Mouse (Mus musculus): Measurements from ENCODE around the gene Ufsp1.

Gene Ufsp1

DNA sequence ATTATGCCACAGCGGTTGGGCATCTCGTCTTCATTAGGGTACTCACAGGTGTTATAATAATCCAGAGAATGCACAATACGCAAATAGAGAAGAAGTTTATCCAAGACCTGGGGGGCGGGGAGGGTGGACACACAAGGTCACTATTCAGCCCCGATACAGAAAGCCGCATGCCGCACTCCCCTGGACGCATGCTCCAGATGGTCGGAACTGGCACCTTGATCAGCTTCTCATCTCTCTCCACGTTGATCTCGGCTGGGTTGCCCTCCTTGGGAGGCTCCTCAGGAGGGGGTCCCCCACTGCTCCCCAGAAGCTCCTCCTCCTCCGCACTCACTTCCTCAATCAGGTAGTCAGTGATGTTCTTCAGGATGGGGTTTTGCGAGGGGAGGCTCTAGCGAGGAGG, 2.7 kb downstream of the Ufsp1 start:
- DNase-seq, result no peak

DNA sequence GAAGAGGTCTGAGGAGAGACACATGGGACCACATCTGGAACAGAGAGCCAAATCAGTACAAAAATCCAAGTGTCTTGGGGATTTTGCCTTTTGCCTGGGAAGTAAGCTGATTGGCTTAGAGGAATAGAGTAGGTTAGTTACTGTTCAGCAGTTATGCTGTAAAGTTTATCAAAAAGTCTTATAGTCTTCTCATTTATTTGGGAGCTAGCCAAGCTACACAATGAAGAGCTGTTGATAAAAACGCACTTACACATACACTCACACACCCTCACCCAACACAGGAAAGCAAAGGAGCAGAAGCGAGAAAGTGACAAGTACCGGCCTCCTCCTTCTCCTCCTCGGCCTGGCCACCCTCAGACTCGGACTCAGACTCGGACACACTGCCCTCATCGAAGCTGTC, 4.8 kb downstream of the Ufsp1 start:
- DNase-seq, result no peak

DNA sequence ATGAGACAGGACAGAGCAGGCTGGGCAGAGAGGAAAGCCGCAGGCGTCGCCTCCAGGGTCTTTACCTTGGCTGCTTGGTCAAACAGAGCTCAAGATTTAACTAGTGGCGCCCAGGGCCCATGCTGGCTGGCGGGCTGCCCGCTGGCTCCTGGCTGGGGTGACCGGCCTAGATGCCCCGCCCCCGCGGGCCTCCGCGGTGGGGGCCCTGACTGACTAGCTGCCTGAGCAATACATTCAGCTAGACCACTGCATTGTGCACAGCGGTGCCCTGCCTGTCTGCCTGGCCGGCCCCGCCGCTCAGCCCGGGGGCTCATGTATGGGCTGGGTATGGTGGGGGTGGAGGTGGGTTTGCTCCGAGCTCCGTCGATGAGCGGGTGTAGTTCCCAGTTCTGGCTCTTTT, 6.8 kb downstream of the Ufsp1 start:
- no peak for DNase-seq

DNA sequence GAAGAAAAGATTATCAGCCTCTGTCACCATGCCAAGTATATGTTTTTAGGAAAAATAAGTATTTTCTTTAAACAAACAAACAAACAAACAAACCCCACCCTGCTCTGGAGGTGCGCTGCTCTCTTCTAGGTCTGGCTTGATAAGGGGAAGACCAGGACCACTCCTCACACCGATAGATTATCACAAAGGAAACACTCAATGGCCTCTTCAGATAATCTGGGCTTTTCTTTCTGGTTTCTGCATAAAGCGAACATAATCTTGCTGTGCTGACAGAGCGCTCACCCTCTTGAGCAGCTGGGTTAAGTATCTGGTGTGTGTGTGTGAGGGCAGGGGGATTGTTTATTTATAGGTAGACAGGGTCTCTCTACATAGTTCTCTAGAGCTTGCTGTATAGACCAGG, 9.2 kb downstream of the Ufsp1 start:
- no peak for DNase-seq

DNA sequence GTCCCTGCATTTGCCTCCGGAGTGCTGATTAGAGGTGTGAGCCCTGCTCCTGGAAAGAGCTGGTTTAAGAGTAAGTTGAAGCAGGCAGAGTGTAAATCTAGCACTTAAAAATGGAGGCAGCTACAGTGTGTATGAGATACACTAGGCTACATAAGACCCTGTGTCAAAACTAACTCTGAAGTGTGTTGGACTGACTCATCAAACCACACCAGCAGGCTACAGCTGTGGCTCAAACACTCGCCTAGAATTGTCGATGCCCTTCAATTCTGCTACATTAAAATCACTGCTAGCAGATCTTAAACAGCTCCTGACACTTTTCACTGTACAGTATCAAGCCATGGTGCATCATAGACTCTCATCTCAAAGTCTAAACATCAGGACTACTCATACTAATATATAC, 9.7 kb downstream of the Ufsp1 start:
- DNase-seq, result no peak

DNA sequence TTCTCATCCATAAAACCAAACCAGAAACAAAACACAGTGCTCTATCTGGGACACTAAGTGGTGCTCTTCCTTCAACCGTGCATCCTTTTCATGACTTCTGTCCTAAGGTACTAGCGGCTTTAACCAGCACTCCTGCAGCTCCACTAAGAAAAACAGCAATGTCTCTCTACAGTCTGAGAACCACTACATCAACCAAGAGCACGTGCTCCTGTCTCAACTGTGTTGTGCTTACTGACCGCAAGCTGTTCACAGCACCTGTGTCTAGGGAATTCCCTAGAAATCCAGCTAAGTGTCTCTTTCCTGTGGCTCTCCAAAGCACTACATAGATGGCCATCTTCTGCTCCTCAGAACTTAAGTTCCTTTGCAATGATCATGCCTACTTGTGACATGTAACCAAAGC, 10.4 kb downstream of the Ufsp1 start:
- no peak for DNase-seq

DNA sequence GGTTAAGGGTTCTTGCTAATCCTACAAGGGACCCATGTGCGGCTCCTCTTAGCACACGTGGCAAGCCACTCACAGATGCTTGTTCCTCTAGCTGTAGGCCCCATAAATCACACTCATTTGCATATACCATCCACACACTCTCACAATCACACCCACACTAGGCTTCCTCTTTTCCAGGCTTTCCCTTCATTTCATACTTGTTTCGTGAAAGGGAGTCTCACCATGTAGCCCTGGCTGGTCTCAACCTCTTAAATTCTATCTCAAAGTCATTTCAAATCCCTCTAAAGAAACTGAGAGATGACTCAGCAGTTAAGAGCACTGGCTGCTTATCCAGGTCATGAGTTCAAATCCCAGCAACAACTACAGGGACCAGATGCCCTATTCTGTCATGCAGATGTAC, 11.4 kb downstream of the Ufsp1 start:
- DNase-seq, result no peak

DNA sequence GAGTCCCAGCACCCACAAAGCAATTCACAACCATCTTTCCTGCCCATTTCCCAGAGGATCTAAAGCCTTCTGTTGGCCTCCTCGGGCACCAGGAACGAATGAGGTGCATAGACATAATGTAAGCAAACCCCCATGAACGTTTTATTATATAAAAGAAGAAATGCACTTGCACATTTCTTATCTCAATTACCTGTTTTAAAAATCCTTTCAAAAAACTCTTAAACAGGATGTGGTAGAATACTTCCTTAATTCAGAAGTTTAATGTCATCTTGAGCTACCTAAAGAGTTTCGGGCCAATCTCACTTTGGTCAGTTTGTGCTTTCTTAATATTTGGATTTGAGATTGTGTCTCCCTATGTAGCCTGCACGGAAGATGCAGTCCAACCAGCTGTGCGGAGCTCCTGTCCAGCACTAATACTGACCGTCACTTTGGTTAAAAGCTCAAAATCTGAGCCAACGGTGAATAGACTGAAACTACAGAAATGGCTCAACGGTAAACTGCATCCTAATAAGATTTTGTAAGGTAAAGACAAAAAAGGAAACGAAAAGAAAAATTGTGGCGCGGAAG, 12.1 kb downstream of the Ufsp1 start:
- no peak for DNase-seq

DNA sequence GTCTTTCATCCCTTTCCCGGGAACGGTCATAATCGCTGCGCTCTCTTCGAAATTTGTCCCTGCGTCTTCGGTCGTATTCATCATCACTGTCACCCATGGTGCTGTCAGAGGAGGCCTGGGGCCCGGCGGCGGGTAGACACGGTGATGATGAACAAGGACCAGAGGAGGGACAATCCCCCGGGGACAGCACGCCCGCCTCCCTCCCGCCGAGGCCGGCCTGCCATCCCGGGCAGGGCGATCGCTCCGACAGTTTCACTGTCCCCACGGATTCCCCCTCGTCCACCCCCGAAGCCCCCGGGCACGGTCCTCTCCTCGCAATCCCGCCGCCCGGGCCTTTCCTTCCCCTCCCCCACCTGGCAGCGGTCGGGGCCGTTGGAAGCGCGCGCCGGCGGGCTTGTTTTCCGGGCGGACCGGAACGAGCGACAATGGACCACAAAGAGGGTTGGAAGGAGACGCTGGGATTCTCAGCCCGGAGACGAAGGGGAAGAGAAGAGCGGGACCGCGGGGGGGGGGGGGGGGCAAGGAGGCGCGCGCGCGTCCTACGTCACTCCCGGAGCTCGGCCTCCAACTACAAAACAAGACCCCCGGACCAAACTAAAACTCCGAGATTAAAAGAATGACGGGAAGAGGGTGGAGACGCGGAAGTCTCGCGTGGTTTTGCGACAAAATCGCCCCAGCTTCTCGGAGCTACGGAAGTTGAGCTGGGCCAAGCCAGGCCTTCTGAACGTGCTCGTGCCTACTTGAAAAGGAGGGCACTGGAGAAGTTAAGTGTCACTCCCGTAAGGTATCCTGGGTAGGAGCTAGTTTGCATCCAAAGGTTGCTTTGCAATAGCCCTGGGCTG, 12.9 kb downstream of the Ufsp1 start, which contains the start of gene Srrt:
Gene Srrt (minus strand): TSS at position 604 of the 842 bp plus-strand sequence.
- DNase-seq, result peak; percentile 91

DNA sequence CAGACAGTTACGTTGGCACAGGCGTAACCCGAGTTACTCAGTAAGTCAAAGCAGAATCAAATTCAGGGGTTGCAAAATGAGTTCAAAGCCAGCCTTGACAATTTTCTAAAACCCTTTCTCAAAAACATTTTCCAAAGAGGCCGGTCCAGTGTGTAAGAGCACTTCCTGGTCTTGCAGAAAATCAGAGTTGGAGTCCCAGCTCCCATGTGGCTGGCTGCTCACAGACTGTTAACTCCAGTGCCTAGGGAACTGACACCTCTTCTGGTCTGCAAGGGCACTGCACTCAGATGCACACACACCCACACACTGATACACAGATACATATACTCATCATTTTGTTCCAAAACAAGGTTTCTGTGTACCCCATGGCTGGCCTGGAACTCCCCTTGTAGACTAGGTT, 13.9 kb downstream of the Ufsp1 start:
- DNase-seq, result no peak

DNA sequence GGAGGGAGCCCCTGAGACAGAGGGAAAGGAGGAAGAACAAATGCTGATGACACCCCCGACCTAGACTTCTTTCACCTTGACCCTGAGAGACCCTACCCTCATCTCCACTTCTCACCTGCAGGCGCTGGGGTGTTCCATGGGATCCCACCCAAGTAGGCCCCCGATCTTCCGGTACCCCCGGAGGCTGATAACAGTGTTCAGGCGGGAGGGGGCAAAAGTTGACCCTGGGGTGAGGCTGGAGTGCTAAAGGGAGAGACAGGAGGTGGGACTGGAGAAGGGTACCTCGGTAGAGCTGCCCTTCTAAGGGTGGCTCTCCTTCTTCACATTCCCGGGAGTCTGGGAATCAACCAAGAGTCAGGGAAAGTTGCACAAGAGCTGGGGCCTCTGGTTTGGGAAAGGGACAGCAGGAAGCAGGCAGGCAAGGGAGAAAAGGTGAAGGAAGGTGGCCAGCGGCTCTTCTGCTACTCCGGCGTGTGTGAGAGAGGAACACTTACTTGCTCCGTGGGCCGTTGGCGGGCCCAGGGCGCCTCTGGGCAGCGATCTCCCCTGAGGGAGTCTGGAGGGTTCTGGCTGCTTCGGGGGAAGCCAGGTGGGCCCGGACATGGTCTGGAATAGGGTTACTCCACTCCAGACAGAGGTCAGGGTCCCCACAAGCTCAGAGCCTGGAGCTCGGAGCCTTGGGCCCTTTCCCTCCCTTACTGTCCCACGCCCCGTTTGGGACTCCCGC, 19.2 kb downstream of the Ufsp1 start:
- peak; percentile 40 for DNase-seq

DNA sequence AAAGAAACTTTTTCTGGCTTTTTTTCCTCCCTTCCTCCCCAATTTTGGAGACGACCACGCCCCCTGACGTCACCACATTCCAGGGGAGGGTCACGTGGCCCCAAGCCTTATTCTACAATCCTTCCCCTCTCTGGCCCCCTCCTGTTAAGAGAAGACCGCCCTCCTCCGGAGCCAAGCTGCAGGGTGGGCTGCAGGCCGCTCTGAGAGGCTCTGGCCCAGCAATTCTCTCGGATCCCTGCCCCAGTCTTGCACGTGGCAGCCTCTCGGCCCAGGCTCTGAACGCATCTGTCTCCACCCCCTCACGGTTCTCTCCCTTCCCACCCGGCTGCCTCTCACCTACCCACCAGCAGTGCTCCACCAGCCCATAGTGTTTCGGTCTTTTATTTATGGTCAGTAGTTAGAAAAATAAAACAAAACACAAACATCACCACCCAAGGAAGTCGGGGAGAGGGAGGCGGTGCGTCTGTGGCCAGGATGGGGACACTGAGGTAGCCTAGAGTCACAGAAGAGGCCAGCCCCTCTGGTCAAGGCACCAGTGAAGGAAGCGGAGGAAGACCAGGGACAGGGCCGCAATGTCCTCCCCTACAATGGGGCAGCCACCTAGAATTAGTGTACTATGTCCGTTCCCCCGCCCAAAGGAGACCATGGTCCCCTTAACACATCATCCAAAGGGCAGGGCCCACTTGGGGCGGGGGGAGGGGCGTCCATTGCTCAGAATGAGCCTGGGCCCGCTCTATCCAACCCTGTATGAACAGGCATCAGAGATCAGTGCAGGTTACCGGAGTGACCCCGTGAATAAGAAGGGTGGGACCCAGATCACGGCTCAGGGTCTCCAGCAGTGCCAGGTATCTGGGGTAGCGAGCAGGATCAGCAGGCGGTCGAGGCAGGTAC, 20.0 kb downstream of the Ufsp1 start, which contains the start of gene Trip6:
Gene Trip6 (minus strand): TSS at position 212 of the 891 bp plus-strand sequence.
- DNase-seq, result peak; percentile 89

DNA sequence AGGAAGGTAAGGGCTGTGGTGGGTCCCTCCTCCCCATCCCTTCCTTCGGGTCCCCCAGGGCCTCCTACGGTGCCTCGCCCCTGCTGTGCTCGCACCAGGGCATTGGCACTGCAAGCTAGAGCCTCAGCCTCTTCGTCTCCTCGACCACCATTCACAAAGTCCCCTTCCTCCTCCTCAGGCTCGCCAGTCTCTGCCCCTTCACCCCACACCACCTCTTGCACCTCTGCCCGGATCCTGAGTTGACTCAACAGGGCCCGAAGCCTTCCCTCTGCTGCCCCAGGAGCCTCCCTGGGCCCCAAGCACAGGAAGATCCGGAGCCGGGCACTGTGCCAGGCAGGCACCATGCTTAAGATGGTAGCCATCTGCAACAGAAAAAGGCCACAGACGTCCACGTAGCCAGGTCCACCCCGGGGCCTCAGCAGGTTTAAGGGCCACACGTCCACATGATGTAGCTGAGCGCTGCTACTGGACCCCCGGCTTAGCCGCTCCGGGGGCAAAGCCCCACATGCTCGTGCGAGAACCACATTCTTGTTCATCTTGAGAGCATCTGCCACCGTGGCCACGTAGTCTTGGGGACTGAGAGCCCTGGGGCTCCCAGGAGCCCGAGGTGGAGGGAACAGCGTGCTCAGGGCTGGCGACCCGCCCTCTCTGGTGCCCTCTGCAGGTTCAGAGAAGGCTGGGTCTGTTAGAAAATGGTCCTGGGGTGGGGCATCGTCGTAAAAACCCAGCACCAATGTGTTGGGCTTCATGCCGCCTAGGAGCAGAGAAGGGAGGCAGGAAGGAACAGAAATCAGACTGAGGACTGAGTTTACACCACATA, 20.9 kb downstream of the Ufsp1 start:
- DNase-seq, result peak; percentile 63

DNA sequence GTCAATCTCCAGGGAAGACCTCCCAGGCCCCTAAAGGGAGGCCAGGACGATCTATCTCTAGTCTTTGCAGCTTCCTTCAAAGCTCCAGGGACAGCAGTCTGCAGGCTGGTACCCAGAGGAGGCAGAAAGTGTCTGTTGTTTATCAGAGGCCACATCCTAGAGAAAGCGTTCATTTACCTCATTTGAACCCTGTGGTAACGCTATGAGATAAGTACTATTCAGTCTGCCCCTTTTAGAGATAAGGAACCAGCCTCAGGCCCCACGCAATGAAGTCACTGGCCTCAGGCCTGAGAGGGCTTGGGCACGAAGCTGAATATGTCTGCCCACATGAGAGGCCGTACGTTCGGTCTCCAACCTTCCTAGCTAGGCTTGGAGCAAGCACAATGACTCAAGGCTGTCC, 22.9 kb downstream of the Ufsp1 start:
- no peak for DNase-seq

DNA sequence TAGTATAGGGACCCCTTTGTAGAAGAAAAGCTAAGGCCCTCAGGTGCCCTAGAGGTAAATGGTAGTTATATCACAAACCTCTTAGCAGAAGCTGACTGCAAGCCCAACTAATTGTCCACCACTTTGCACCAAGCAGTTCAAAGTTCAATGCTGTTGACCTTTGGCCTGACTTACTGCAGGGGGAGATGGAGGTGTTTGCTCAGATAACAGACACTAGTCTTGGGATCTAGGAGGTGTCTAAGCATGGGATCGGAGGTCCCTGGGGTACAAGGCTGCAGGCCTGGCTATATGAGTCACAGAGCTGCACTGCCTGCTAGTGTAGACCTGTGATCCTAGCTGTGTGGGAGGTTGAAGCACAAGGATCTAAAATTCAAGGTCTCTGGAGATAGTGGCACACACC, 24.1 kb downstream of the Ufsp1 start:
- DNase-seq, result no peak

DNA sequence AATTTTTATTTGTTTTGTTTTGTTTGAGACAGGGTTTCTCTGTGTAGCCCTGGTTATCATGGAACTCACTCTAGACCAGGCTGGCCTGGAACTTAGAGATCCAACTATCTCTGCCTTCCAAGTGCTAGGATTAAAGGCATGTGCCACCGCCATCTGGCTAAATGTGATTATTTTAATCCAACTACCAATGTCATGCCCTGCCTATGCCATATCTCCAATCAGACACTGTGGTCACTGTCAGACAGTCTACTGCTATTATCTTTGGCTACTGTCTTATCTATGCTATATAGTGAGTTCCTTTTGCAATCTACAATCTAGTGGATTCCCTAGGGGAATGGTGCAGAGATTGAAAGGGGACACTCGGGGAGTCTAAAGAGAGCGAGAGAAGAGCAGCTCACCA, 26.6 kb downstream of the Ufsp1 start:
- DNase-seq, result no peak

DNA sequence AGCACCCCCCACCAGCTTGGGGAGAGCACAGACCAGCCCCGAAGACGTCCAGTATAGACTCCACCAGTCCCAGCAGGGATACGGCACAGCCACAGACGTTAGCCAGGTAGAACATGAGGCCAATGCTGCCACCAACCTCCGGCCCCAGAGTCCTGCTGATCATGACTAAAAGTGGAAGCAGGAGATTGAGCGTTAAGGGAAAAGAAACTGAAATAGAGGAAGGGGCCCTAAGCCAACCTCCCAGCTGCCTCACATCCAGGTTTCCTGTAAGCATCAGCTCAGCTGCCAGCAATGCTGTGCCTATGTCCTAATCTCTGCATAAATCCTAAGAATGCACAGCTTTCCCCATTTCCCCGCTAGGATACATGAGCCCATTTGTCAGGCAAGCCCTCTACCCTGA, 36.5 kb downstream of the Ufsp1 start:
- DNase-seq, result no peak

DNA sequence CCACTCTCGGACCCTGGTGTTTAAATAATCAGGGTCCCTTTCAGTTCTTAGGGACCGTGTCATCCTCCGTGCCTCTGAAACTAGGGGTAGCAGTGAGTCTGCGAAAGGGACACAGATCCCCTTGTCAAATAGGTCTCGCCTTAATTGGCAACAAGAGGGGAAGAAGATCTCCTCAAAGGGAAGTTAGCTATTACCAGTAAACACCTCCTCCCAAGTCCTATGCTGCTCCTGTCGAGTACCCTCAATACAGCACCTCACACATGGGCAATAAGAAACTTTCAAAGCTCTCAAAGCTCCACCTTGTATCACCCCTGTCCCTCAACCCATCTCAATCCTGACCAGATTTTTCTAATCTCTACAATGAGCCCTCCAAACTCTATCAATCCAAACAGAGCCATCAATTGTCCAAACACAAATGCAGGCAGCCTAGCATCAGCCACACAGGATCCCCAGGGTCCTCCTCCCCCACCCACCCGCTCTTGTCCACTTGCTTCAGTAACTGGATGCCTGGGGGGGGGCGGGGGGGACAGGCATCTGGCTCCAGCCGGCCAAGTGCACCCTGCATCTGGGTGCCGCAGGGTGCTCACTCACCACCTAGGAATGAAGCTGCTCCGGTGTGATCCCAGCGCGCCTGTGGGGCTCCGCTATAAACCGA, 38.6 kb downstream of the Ufsp1 start:
- DNase-seq, result no peak

DNA sequence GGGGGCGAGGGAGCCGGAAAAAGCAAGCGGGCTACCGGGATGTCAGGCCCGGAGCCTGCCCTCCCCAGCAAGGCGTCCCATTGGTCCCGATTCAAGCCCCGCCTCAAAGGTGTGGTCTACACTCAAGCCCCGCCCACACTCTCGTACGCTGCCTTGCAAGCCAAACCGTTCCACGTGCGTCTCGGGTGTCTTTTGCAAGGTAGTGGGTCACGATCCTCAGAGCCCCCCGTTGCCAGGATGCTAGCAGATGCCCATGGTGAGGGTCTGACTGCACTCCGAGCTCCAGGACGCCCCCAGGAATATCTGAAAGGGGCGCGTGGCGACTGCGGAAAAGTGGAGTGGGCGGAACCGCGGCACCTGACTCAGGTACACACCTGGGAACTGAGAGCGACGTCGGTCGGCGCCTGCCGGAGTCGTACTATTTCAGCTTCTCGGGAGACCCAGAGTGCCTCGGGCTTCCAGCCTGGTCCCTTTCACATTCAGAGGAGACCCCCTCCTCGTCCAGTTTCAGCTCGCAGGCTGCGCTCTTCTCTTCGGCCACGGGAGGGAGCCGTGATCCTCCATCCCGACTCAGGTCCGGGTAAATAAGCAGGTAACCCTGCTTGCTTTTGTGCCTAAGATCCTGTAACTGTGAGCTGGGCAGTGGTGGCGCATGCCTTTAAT, 39.2 kb downstream of the Ufsp1 start, which contains the start of gene Slc12a9:
Gene Slc12a9 (minus strand): TSS at position 86 of the 663 bp plus-strand sequence.
- peak; percentile 96 for DNase-seq

DNA sequence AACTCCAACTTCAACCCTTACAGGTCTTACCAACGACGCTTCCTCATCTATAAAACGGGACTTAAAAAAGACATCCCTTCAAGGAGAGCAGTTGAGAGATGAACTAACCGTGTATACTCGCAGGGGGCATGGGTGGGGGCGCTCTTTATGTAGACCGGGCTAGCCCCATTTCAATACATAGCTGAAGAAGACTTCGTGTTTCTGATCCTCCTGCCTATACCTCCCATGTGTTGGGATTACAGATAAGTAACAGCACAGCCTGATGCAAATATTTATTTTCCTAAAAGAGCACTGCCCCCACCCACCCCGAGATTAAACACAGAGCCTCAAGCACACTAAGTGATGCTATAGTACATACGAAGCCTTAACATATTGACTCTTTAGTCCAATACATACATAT, 39.9 kb downstream of the Ufsp1 start:
- no peak for DNase-seq

DNA sequence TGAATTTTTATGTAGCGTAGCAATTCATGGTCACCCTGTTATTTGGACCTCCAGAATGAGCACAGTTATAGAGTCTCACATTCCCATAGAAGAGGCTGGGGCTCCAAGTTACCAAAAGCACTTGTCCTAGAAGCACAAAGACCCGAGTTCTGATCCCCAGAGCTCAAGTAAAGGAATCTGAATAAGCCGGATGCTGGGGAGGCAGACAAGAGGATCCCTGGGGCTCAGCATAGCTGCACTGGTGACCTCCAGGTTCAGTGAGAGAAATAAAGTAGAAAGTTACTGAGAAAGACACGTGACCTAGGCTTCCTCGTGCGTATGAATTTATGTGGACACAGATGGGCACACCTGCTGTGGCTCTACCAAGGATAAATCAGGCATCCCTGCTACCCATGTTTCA, 40.6 kb downstream of the Ufsp1 start:
- DNase-seq, result no peak
